Mouse (Mus musculus) c-Kit-positive CD71-positive TER-119-positive erythroid progenitor cells, embryonic 14.5 days (primary cell): ENCODE measurements at regions not wholly inside any gene's neighbourhood (a gene's known extent, or its start where the extent isn't known, plus 50 kb on each side); places are given as distances from the start of the nearest gene placed in this dataset.

ENCODE experiments used
- DNase-seq: peaks from one replicate; pipeline ENCODE4 v3.0.0-alpha.2; 2013; ENCODE audit warnings: low spot score

- no peak for DNase-seq
Observed at GRCm38 (mm10) chr9:43387397-43387796, 76.7 kb downstream of the Trim29 start.

GRCm38 (mm10) chr9:43389491-43390083 lies 78.9 kb downstream of the Trim29 start:
- no peak for DNase-seq

GRCm38 (mm10) chr9:43392467-43393064 lies 81.9 kb downstream of the Trim29 start:
- no peak for DNase-seq

- DNase-seq = no peak
Observed at GRCm38 (mm10) chr9:43394204-43394603, 83.6 kb downstream of the Trim29 start.

- DNase-seq = no peak
Observed at GRCm38 (mm10) chr9:43395209-43395608, 84.6 kb downstream of the Trim29 start.

- no peak for DNase-seq
Observed at GRCm38 (mm10) chr9:43396566-43396965, 85.9 kb downstream of the Trim29 start.

- DNase-seq = no peak
Observed at GRCm38 (mm10) chr9:43408493-43408892, 97.8 kb downstream of the Trim29 start.

GRCm38 (mm10) chr9:43412473-43412872 lies 101.8 kb downstream of the Trim29 start:
- DNase-seq = no peak

- no peak for DNase-seq
Observed at GRCm38 (mm10) chr9:43419993-43420715, 109.5 kb downstream of the Trim29 start.

GRCm38 (mm10) chr9:43427007-43427406 lies 116.4 kb downstream of the Trim29 start:
- DNase-seq = no peak

GRCm38 (mm10) chr9:43433953-43434352 lies 123.3 kb downstream of the Trim29 start:
- no peak for DNase-seq

GRCm38 (mm10) chr9:43438476-43438875 lies 127.8 kb downstream of the Trim29 start:
- no peak for DNase-seq

- no peak for DNase-seq
Observed at GRCm38 (mm10) chr9:43440959-43441510, 130.4 kb downstream of the Trim29 start.

GRCm38 (mm10) chr9:43445491-43445890 lies 134.8 kb downstream of the Trim29 start:
- no peak for DNase-seq

- no peak for DNase-seq
Observed at GRCm38 (mm10) chr9:43447372-43447771, 136.7 kb downstream of the Trim29 start.

GRCm38 (mm10) chr9:43448981-43449380 lies 138.3 kb downstream of the Trim29 start:
- no peak for DNase-seq

- no peak for DNase-seq
Observed at GRCm38 (mm10) chr9:43453953-43454582, 143.4 kb downstream of the Trim29 start.

GRCm38 (mm10) chr9:43457736-43458135 lies 147.1 kb downstream of the Trim29 start:
- DNase-seq = no peak

GRCm38 (mm10) chr9:43461131-43461530 lies 150.5 kb downstream of the Trim29 start:
- DNase-seq = no peak

GRCm38 (mm10) chr9:43463445-43464090 lies 152.9 kb downstream of the Trim29 start:
- no peak for DNase-seq

GRCm38 (mm10) chr9:43465129-43465528 lies 154.5 kb downstream of the Trim29 start:
- no peak for DNase-seq

GRCm38 (mm10) chr9:43465731-43466330 lies 155.2 kb downstream of the Trim29 start:
- no peak for DNase-seq
